Mouse (Mus musculus) heart, adult 2 months (tissue): Measurements from ENCODE around the gene Insr. TPM values are rescaled to one million over a fixed set of nuclear protein-coding genes. Genes with fewer than 3 reads are reported as not detected.

ENCODE experiments used
- microRNA-seq, 2 experiments: library from miRNA; unstranded; fragments of <30 nt; microRNA quantifications; one replicate each; pipeline ENCODE4 v1.2.0; 2021
- polyA plus RNA-seq: library from polyadenylated mRNA; depleted of rRNA; stranded (reverse); fragments of >200 nt; gene quantifications from 2 replicates; pipeline ENCODE4 v1.2.3, GENCODE M21; 2012; rRNA removed
- total RNA-seq, 2 experiments: library from RNA; stranded (reverse); gene quantifications; 2 replicates each; pipeline ENCODE4 v1.2.3; 2021

Insr gene
- total and polyA plus RNA-seq, 3 experiments = 24.6 to 145 (median 112) TPM

Small RNA genes within 50 kb of the gene (microRNA-seq; reads per million reads assigned to microRNA genes)
- 0 reads per million in 2 experiments for gene Gm25775

Other genes starting within 250 kb of the Insr start
- under 1 TPM; 0.57 TPM for gene A430078G23Rik, start 73.8 kb upstream of the Insr start, total RNA-seq
- gene A430078G23Rik, start 73.8 kb upstream of the Insr start, polyA plus RNA-seq = 0.41 and 0.53 TPM in 2 replicates
- gene Arhgef18, start 113.4 kb upstream of the Insr start, total RNA-seq = 10 to 100 TPM; 18.7 to 20.4 TPM
- gene Arhgef18, start 113.4 kb upstream of the Insr start, polyA plus RNA-seq = 12.3 and 15.3 TPM in 2 replicates
- 1 to 10 TPM; 2.4 to 3.1 TPM for gene Pex11g, start 188.1 kb upstream of the Insr start, total RNA-seq
- gene Pex11g, start 188.1 kb upstream of the Insr start, polyA plus RNA-seq = 4.5 and 5.5 TPM in 2 replicates
- under 1 TPM in 1 of 2 experiments, not detected in 1; 0.14 TPM for gene Tex45, start 191.2 kb upstream of the Insr start, total RNA-seq
- 0.12 TPM in 1 of 2 replicates, not detected in the other for gene Tex45, start 191.2 kb upstream of the Insr start, polyA plus RNA-seq
- 10 to 100 TPM; 24.9 to 30.7 TPM for gene Zfp358, start 213.5 kb upstream of the Insr start, total RNA-seq
- 51.3 and 53.9 TPM in 2 replicates for gene Zfp358, start 213.5 kb upstream of the Insr start, polyA plus RNA-seq
- 10 to 100 TPM; 20.6 to 23.1 TPM for gene Mcoln1, start 220.8 kb upstream of the Insr start, total RNA-seq
- 86.9 and 123 TPM in 2 replicates for gene Mcoln1, start 220.8 kb upstream of the Insr start, polyA plus RNA-seq
- gene Pnpla6, start 235.8 kb upstream of the Insr start, total RNA-seq = 10 to 100 TPM in 1 of 2 experiments, 1 to 10 TPM in 1; 8.5 to 11.1 TPM
- gene Pnpla6, start 235.8 kb upstream of the Insr start, polyA plus RNA-seq = 24.8 and 25.1 TPM in 2 replicates